Mouse (Mus musculus) liver, embryonic 13.5 days (tissue): ENCODE measurements around the gene Stard13. TPM values are rescaled to one million over a fixed set of nuclear protein-coding genes. Genes with fewer than 3 reads are reported as not detected.

Experiments used
- ATAC-seq: fragments of 200-750 bp; cut with Nextera tagmentation; 2 replicates; pipeline ENCODE4 v1.8.0; 2017; ENCODE audit warnings: low read depth, mild to moderate bottlenecking, moderate number of reproducible peaks, moderate library complexity
- DNase-seq: peaks from one replicate; pipeline ENCODE4 v3.0.0; 2022
- H3K27ac ChIP-seq: fragments of 300-500 bp; sonication (generic); 2 replicates; pipeline ENCODE4 v1.5.1; 2015; ENCODE audit warnings: moderate library complexity, mild to moderate bottlenecking, inconsistent platforms
- H3K27me3 ChIP-seq: fragments of 300-500 bp; sonication (generic); 2 replicates; pipeline ENCODE4 v1.6.1; 2015; ENCODE audit warnings: mild to moderate bottlenecking, inconsistent platforms
- H3K36me3 ChIP-seq: fragments of 300-500 bp; sonication (generic); 2 replicates; pipeline ENCODE4 v1.6.1; 2015; ENCODE audit warnings: mild to moderate bottlenecking, inconsistent platforms
- H3K4me1 ChIP-seq: fragments of 300-500 bp; sonication (generic); replicated peaks from 2 replicates; pipeline ENCODE4 v1.6.1; 2015; ENCODE audit warnings: inconsistent platforms
- H3K4me2 ChIP-seq: fragments of 300-500 bp; sonication (generic); 2 replicates; pipeline ENCODE4 v1.6.1; 2015; ENCODE audit warnings: inconsistent platforms, mild to moderate bottlenecking, moderate library complexity
- H3K4me3 ChIP-seq: fragments of 300-500 bp; sonication (generic); replicated peaks from 2 replicates; pipeline ENCODE4 v1.5.1; 2015; ENCODE audit warnings: mild to moderate bottlenecking, inconsistent platforms
- H3K9ac ChIP-seq: fragments of 300-500 bp; sonication (generic); 2 replicates; pipeline ENCODE4 v1.6.1; 2015; ENCODE audit warnings: mild to moderate bottlenecking, inconsistent platforms
- H3K9me3 ChIP-seq: fragments of 300-500 bp; sonication (generic); replicated peaks from 2 replicates; pipeline ENCODE4 v1.6.1; 2016; ENCODE audit warnings: inconsistent platforms
- WGBS: fragments of 180-500 bp; shearing (Covaris S2); methylation state at CpG from one replicate; pipeline ENCODE4 v1.1.7; 2015; ENCODE audit not compliant: insufficient replicate concordance; 5-methylcytosine and 5-hydroxymethylcytosine counted together
- polyA plus RNA-seq: library from polyadenylated mRNA; unstranded; fragments of >200 nt; fragmentation: Nextera tagmentation; extraction: Ambion mirVana; gene quantifications from 2 replicates; pipeline ENCODE4 v1.2.1, GENCODE M21; 2015

The Stard13 gene
- polyA plus RNA-seq, 1 experiment from 2014 or later: 1.2 TPM

- no peak for ATAC-seq
- H3K4me2 ChIP-seq: no peak overlapping the region
- peaks cover 9% of the 10 kb centered on the region; the same call in 1 of the 2 replicates for H3K4me1 ChIP-seq
- H3K27ac ChIP-seq: no peak overlapping the region
- no peak overlapping the region for H3K4me3 ChIP-seq
- H3K27me3 ChIP-seq: no peaks in the 10 kb centered on the region
- no peak for DNase-seq
- 69% methylated on average over 3 of the region's 3 CpGs for WGBS
- H3K9me3 ChIP-seq: no peaks in the 10 kb centered on the region
- no peak overlapping the region for H3K9ac ChIP-seq
- no peaks in the 10 kb centered on the region for H3K36me3 ChIP-seq
These were observed 56.5 kb downstream of the Stard13 start for GRCm38 (mm10) chr5:151177171-151177570.

DNA sequence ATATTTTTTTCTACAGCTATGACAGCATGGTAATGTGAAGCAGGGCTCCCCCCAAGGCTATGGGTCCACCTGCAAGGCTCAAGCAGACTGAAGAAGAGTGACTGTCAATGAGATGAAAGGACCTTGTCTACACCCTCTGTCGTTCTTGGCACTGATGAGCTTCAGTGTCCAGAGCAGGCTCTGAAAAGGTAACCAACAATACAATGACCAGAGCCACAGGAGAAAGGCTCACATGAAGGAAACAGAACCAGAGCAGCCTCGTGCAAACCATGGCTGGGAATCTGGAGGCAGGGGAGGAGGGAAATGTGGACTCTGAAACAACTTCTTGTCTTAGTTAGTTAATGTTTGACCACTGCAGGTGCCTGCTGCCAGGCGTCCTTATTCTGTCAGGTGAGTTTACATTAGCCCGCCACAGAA is 57.7 kb downstream of the Stard13 start:
- peak; percentile 46 for ATAC-seq
- DNase-seq: no peak
- H3K9ac ChIP-seq: no peak overlapping the region
- H3K4me1 ChIP-seq: peaks cover 9% of the 10 kb centered on the region; the same call in 1 of the 2 replicates
- H3K27ac ChIP-seq: peak overlapping the region; percentile 13; the same call in 1 of the 2 replicates
- no peaks in the 10 kb centered on the region for H3K27me3 ChIP-seq
- H3K4me2 ChIP-seq: no peak overlapping the region
- no peak overlapping the region for H3K4me3 ChIP-seq
- H3K36me3 ChIP-seq: no peaks in the 10 kb centered on the region
- WGBS: 43% methylated on average over 4 of the region's 4 CpGs
- H3K9me3 ChIP-seq: no peaks in the 10 kb centered on the region

GRCm38 (mm10) chr5:151174485-151175460 is 58.9 kb downstream of the Stard13 start:
- DNase-seq (no peak), ATAC-seq (no peak)
- Histone ChIP-seq H3K4me1 (peaks cover 9% of the 10 kb centered on the region; the same call in 1 of the 2 replicates), H3K9ac (no peak overlapping the region), H3K9me3 (no peaks in the 10 kb centered on the region), H3K27ac (no peak overlapping the region), H3K4me2 (no peak overlapping the region), H3K36me3 (no peaks in the 10 kb centered on the region), H3K4me3 (no peak overlapping the region), H3K27me3 (no peaks in the 10 kb centered on the region)
- 65% methylated on average over 7 of the region's 7 CpGs for WGBS

DNA sequence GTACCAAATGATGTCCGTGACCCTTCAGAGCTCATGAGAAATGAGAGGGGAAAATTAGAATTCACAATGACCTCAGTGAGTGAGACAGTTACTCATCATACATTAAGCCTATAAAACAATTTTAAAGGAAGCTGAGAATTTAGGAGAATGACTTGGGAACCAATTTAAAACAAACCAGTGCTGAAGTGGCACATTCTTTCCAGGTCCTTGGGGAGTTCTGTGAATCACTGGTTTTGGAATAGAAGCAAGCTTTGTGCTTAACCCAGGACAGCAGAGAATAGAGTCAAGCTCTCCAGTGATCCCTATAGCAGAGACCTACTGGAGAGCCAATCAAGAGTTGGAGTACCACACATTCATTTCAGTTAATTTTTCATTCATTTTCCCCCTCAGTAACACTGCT is 59.9 kb downstream of the Stard13 start:
- H3K36me3 ChIP-seq: no peaks in the 10 kb centered on the region
- ATAC-seq: no peak
- no peak overlapping the region for H3K4me2 ChIP-seq
- H3K9me3 ChIP-seq: no peaks in the 10 kb centered on the region
- no peak for DNase-seq
- WGBS: 70% methylated on average over 1 of the region's 1 CpGs
- no peaks in the 10 kb centered on the region for H3K27me3 ChIP-seq
- H3K4me1 ChIP-seq: peaks cover 9% of the 10 kb centered on the region; the same call in 1 of the 2 replicates
- no peak overlapping the region for H3K9ac ChIP-seq
- no peak overlapping the region for H3K4me3 ChIP-seq
- no peak overlapping the region for H3K27ac ChIP-seq

- H3K36me3 ChIP-seq: no peaks in the 10 kb centered on the region
- no peak overlapping the region for H3K27ac ChIP-seq
- WGBS: 51% methylated on average over 3 of the region's 3 CpGs
- peaks cover 5% of the 10 kb centered on the region; the same call in 1 of the 2 replicates for H3K4me1 ChIP-seq
- no peak overlapping the region for H3K4me3 ChIP-seq
- no peaks in the 10 kb centered on the region for H3K9me3 ChIP-seq
- ATAC-seq: no peak
- H3K27me3 ChIP-seq: no peaks in the 10 kb centered on the region
- H3K9ac ChIP-seq: no peak overlapping the region
- H3K4me2 ChIP-seq: no peak overlapping the region
- no peak for DNase-seq
These were observed 63.4 kb downstream of the Stard13 start for GRCm38 (mm10) chr5:151170168-151170750.

DNA sequence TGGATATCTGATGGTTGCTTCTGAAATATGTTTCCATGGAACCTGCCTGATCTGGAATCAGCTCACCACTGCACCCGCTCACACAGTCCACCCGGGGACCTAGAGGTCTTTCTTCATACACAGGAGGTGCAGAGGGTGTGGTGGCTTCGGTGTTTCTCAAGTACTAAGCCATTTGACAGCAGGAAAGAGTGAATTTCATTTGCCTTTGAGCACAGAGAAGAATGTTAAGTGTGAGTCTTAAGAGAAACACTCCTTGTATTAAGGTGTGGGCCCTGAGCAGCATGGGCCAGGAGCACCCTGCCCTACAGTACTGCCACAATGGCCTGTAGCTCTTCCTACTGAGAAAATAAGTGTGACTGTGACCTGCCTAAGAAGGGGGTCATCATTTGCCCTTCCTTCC is 65.4 kb downstream of the Stard13 start:
- 59% methylated on average over 3 of the region's 3 CpGs for WGBS
- Histone ChIP-seq H3K4me3 (no peak overlapping the region), H3K9ac (no peak overlapping the region), H3K9me3 (no peaks in the 10 kb centered on the region), H3K36me3 (no peaks in the 10 kb centered on the region), H3K4me1 (no peaks in the 10 kb centered on the region), H3K27me3 (no peaks in the 10 kb centered on the region), H3K4me2 (no peak overlapping the region), H3K27ac (no peak overlapping the region)
- no peak for ATAC-seq
- DNase-seq: no peak

- no peaks in the 10 kb centered on the region for H3K27me3 ChIP-seq
- ATAC-seq (no peak), DNase-seq (no peak)
- H3K36me3 ChIP-seq: no peaks in the 10 kb centered on the region
- no peak overlapping the region for H3K4me3 ChIP-seq
- WGBS: 68% methylated on average over 6 of the region's 6 CpGs
- no peak overlapping the region for H3K9ac ChIP-seq
- no peaks in the 10 kb centered on the region for H3K9me3 ChIP-seq
- H3K27ac ChIP-seq: no peak overlapping the region
- no peak overlapping the region for H3K4me2 ChIP-seq
- 0 out of 2 replicates have a peak, but pooled peaks cover 3% of the 10 kb centered on the region for H3K4me1 ChIP-seq
These were observed 66.0 kb downstream of the Stard13 start for GRCm38 (mm10) chr5:151167641-151168040.

DNA sequence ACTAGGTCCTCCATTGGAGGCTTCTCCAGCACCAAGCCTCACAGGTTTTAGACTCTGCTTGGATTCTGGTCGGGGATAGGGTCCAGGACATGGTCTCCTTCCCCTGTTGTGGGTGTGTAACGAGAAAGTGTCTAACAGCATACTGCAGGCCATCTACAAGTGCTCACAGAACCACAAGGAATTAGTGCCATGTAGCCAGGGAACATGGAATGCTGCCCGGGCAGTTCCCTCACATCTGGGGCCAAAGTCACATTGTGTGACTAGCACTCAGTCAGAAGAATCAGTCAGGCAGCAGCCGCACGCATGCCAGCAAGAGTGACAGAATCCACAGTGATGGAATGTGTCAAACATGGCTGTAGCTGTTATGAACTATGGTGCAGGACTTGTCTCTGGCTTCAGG is 67.4 kb downstream of the Stard13 start:
- Histone ChIP-seq H3K36me3 (no peaks in the 10 kb centered on the region), H3K9me3 (no peaks in the 10 kb centered on the region), H3K27me3 (no peaks in the 10 kb centered on the region), H3K4me3 (no peak overlapping the region), H3K9ac (no peak overlapping the region), H3K4me2 (no peak overlapping the region), H3K27ac (no peak overlapping the region), H3K4me1 (0 out of 2 replicates have a peak, but pooled peaks cover 6% of the 10 kb centered on the region)
- DNase-seq: no peak
- WGBS: 63% methylated on average over 5 of the region's 5 CpGs
- no peak for ATAC-seq

GRCm38 (mm10) chr5:151165381-151166016 is 68.1 kb downstream of the Stard13 start:
- no peak for ATAC-seq

GRCm38 (mm10) chr5:151164815-151165214 is 68.8 kb downstream of the Stard13 start:
- WGBS: 68% methylated on average over 4 of the region's 4 CpGs

More at GRCm38 (mm10) chr5:151165381-151166016, 68.1 kb downstream of the Stard13 start:
- Histone ChIP-seq H3K4me1 (0 out of 2 replicates have a peak, but pooled peaks cover 6% of the 10 kb centered on the region), H3K4me3 (no peak overlapping the region), H3K9ac (no peak overlapping the region), H3K36me3 (no peaks in the 10 kb centered on the region), H3K9me3 (no peaks in the 10 kb centered on the region), H3K4me2 (no peak overlapping the region), H3K27ac (no peak overlapping the region), H3K27me3 (no peaks in the 10 kb centered on the region)
- WGBS: 64% methylated on average over 6 of the region's 6 CpGs
- DNase-seq: no peak

GRCm38 (mm10) chr5:151162642-151163041 is 71.0 kb downstream of the Stard13 start:
- H3K4me3 ChIP-seq: no peak overlapping the region
- WGBS: 64% methylated on average over 3 of the region's 3 CpGs
- DNase-seq: no peak

More at GRCm38 (mm10) chr5:151164815-151165214, 68.8 kb downstream of the Stard13 start:
- Histone ChIP-seq H3K4me2 (no peak overlapping the region), H3K9me3 (no peaks in the 10 kb centered on the region), H3K4me1 (0 out of 2 replicates have a peak, but pooled peaks cover 6% of the 10 kb centered on the region), H3K27ac (no peak overlapping the region), H3K4me3 (no peak overlapping the region), H3K9ac (no peak overlapping the region), H3K27me3 (no peaks in the 10 kb centered on the region), H3K36me3 (no peaks in the 10 kb centered on the region)
- DNase-seq (no peak), ATAC-seq (no peak)

More at GRCm38 (mm10) chr5:151162642-151163041, 71.0 kb downstream of the Stard13 start:
- no peak overlapping the region for H3K9ac ChIP-seq
- 0 out of 2 replicates have a peak, but pooled peaks cover 6% of the 10 kb centered on the region for H3K4me1 ChIP-seq
- H3K27me3 ChIP-seq: no peaks in the 10 kb centered on the region
- no peak overlapping the region for H3K27ac ChIP-seq
- no peak for ATAC-seq
- no peaks in the 10 kb centered on the region for H3K36me3 ChIP-seq
- no peaks in the 10 kb centered on the region for H3K9me3 ChIP-seq
- no peak overlapping the region for H3K4me2 ChIP-seq
